Mouse (Mus musculus) ovary, postnatal 14 days (tissue): Measurements from ENCODE around the gene Med15.
"Not testable (repeated sequence)": the region's sequence is repeated elsewhere in the genome, so short reads cannot be mapped to it uniquely, and the experiment has no call there.

Experiments used
- DNase-seq: peaks from one replicate; pipeline ENCODE4 v3.0.0; 2022; ENCODE audit warnings: low spot score

The Med15 gene

DNA sequence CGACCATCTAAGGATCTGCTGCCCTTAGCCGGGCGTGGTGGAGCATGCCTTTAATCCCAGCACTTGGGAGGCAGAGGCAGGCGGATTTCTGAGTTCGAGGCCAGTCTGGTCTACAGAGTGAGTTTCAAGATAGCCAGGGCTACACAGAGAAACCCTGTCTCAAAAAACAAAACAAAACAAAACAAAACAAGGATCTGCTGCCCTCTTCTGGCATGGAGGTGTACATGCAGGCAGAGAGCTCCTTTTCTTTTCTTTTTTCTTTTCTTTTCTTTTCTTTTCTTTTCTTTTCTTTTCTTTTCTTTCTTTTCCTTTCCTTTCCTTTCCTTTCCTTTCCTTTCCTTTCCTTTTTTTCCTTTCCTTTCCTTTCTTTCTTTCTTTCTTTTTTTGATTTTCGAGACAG lies 118.0 kb downstream of the Med15 start:
- DNase-seq = not testable (repeated sequence)

DNA sequence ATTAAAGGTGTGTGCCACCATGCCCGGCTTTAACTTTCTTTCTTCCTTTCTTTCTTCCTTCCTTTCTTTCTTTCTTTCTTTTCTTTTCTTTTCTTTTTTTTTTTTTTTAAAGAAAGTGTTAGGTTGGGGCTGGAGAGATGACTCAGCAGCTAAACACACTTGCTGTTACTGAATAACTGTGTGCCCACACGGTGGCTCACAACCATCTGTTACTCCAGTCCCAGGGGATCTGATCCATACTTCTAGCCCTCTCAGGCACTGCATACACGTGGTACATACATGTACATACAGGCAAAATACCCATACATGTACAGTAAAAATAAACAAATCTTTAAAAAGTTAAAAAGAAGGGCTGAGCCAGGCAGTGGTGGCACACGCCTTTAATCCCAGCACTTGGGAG lies 121.3 kb downstream of the Med15 start:
- DNase-seq = no peak

DNA sequence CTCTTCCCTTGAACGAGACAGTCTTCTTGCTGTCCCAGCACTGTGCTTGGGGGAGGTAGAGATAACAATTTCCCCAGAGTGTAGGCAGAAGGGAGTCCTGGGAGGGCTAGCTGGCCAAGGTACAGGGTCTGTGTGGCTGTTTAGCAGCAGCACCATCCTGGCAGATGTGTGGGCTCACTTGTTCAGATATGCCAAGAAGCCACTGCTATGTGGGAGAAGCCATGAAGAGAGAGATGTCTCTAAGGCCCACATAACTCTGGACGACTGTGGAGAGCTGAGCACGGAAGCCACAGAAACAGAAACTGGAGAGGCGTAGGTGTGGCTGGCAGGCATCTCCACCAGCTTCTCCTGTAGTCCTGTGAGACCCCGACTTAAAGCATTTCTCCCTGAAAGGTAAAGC lies 127.0 kb downstream of the Med15 start:
- DNase-seq = no peak

DNA sequence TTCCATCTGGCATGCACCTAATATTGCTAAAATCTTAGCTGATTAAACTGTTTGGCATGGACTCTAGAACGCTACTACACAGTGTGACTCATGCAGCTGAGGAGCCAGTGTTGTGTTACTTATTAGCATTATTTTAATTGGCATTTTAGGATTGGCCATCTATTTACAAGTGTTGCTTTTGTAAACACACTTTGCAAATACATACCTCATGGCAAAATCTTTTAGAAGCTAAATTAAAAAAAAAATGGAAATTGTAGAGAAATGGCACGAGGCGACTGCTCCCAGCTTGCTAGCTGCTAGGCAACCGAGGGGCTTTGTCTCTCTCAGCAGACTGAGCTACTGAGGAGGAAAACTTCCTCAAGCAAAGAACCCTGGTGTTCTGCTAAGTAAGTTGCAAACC lies 127.8 kb downstream of the Med15 start:
- DNase-seq = no peak
